Mouse (Mus musculus) heart, adult 2 months (tissue): ENCODE measurements around the gene Yy1. TPM values are rescaled to one million over a fixed set of nuclear protein-coding genes. Genes with fewer than 3 reads are reported as not detected.

Experiments
- DNase-seq, 2 experiments: peaks; one replicate each; pipeline ENCODE4 v3.0.0; 2021
- H3K27ac ChIP-seq: fragments of 200-600 bp; 2 replicates; pipeline ENCODE4 v1.8.1; 2022
- H3K27me3 ChIP-seq: fragments of 200-500 bp; 2 replicates; pipeline ENCODE4 v1.6.1; 2012; ENCODE audit warnings: mild to moderate bottlenecking, low read length, inconsistent platforms, mixed read lengths; ENCODE audit not compliant: control insufficient read depth, insufficient read depth
- H3K36me3 ChIP-seq: fragments of 200-500 bp; 2 replicates; pipeline ENCODE4 v1.6.1; 2012; ENCODE audit warnings: low read length, inconsistent platforms; ENCODE audit not compliant: control insufficient read depth, insufficient read depth
- H3K4me1 ChIP-seq: fragments of 200-500 bp; 2 replicates; pipeline ENCODE4 v1.6.1; 2011; ENCODE audit warnings: low read length; ENCODE audit not compliant: control insufficient read depth, insufficient read depth
- H3K4me3 ChIP-seq: fragments of 200-600 bp; 2 replicates; pipeline ENCODE4 v1.8.1; 2022
- H3K79me2 ChIP-seq: fragments of 200-500 bp; replicated peaks from 2 replicates; pipeline ENCODE4 v1.6.1; 2012; ENCODE audit warnings: mild to moderate bottlenecking, inconsistent platforms, low read length, moderate library complexity, mixed read lengths; ENCODE audit not compliant: control insufficient read depth, insufficient read depth
- H3K9ac ChIP-seq: fragments of 200-500 bp; 2 replicates; pipeline ENCODE4 v1.6.1; 2012; ENCODE audit warnings: low read depth, mild to moderate bottlenecking, control low read depth, inconsistent platforms, low read length, mixed read lengths
- CTCF ChIP-seq: fragments of 200-600 bp; IDR thresholded peaks from 2 replicates; pipeline ENCODE4 v1.8.1; 2022; ENCODE audit warnings: antibody characterized with exemption, mild to moderate bottlenecking, moderate library complexity
- EP300 ChIP-seq: fragments of 200-500 bp; IDR thresholded peaks from 2 replicates; pipeline ENCODE4 v1.6.1; 2011; ENCODE audit warnings: low read depth, low read length, control low read depth; ENCODE audit not compliant: insufficient read depth
- POLR2A ChIP-seq: fragments of 200-500 bp; IDR thresholded peaks from 2 replicates; pipeline ENCODE4 v1.6.1; 2011; ENCODE audit warnings: mild to moderate bottlenecking, low read depth, low read length, control low read depth; ENCODE audit not compliant: insufficient read depth
- WGBS: fragments of 180-500 bp; shearing (Covaris S2); methylation state at CpG from one replicate; pipeline ENCODE4 v1.1.7; 2018; 5-methylcytosine and 5-hydroxymethylcytosine counted together
- intact Hi-C: fragments of 180-260 bp; cut with DNase I; formaldehyde crosslinking; loops from one replicate; pipeline ENCODE4 v1.15.1; 2025
- polyA plus RNA-seq: library from polyadenylated mRNA; depleted of rRNA; stranded (reverse); fragments of >200 nt; gene quantifications from 2 replicates; pipeline ENCODE4 v1.2.3, GENCODE M21; 2012
- total RNA-seq, 2 experiments: library from RNA; stranded (reverse); gene quantifications; 2 replicates each; pipeline ENCODE4 v1.2.3; 2021

Yy1 gene
- total and polyA plus RNA-seq, 3 experiments: 7.1 to 38.8 (median 34.4) TPM

DNA sequence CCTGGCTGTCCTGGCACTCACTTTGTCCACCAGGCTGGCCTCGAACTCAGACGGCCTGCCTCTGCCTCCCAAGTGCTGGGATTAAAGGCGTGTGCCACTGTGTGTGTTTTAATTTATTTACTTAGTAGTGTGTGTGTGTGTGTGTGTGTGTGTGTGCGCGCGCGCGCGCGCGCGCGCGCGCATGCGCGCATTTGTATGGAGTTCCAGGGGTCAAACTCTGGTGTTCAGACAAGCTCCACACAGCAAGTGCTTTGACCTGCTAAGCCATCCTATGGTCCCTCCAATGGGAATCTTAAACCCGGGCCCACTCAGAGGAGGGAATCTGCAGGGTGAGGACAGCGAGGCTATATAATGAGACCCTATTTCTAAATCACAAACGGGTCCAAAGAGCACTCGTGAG, 37.6 kb upstream of the Yy1 start:
- TF ChIP-seq CTCF: no peak
- TF ChIP-seq EP300: no peak
- TF ChIP-seq POLR2A: no peak
- 84% methylated on average over 21 of the region's 21 CpGs for WGBS
- Histone ChIP-seq H3K27me3 (no peaks in the 10 kb centered on the region), H3K4me3 (no peak overlapping the region), H3K27ac (no peak overlapping the region), H3K9ac (no peak overlapping the region), H3K4me1 (peaks cover 1% of the 10 kb centered on the region; the same call in 1 of the 2 replicates), H3K79me2 (no peaks in the 10 kb centered on the region), H3K36me3 (no peaks in the 10 kb centered on the region)
- intact Hi-C loops: loop anchor here (5.0 kb wide), 3 partner anchors 53 to 137 kb away; partner anchors contain the start of genes Degs2, Wars and Wdr25
- DNase-seq: no peak

DNA sequence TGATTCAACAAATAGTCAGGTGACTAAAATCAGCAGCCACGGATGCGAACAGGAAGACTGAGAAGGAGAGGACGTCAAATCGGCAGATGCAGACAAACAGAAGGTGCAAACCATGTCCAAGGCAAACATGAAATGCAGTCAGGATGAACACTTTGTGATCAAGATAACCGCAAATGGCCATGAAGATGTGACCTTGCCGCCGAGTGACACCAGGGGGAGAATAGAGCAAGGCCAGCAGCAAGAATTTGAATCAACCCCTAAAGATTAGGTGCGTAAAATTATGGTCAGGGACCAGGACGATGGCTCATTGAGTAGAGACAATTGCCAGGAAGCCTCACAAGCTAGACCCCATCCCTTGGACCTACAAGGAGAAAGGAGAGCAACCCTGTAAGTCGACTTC, 36.2 kb upstream of the Yy1 start:
- no peak overlapping the region for H3K4me3 ChIP-seq
- TF ChIP-seq EP300: no peak
- TF ChIP-seq CTCF: no peak
- TF ChIP-seq POLR2A: no peak
- no peak for DNase-seq
- intact Hi-C loops: loop anchor here (5.0 kb wide), 3 partner anchors 54 to 136 kb away; partner anchors contain the start of genes Degs2, Wars and Wdr25
- no peaks in the 10 kb centered on the region for H3K36me3 ChIP-seq
- no peak overlapping the region for H3K9ac ChIP-seq
- H3K27ac ChIP-seq: no peak overlapping the region
- H3K79me2 ChIP-seq: no peaks in the 10 kb centered on the region
- 87% methylated on average over 10 of the region's 10 CpGs for WGBS
- H3K27me3 ChIP-seq: no peaks in the 10 kb centered on the region
- H3K4me1 ChIP-seq: peaks cover 7% of the 10 kb centered on the region

DNA sequence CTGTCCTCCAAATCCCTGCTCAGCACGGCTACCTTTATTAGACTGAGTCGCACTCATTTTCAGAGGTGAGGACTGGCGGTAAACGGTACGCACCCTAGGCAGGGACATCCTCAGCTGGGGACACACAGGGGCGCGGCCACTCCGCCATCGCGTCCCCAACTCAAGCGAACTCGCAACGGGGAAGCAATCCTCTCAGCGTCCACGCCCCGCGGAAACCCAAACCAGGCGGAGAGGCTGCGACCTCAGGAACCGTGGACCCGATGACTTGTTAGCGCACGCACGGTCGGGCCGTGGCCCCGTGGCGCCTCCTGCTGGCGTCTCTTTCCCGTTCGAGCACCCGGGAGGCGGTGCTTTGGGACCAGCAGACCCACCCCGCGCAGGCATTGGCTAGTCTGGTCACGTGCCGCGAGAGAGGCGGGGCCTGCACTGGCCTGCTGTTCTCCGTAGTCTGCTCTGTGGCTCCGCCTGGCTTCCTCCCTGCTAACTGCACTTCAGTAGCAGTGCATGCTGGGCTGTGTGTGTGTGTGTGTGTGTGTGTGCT, 35.0 kb upstream of the Yy1 start:
- H3K36me3 ChIP-seq: no peaks in the 10 kb centered on the region
- peak overlapping the region; percentile 78 for H3K27ac ChIP-seq
- TF ChIP-seq POLR2A (peak; percentile 72), EP300 (peak; percentile 94; the same call in 1 of the 2 replicates), CTCF (peak; percentile 98; the same call in 1 of the 2 replicates)
- DNase-seq: peak; percentile 98
- WGBS: under 1% methylated on average over 41 of the region's 41 CpGs
- no peaks in the 10 kb centered on the region for H3K79me2 ChIP-seq
- H3K9ac ChIP-seq: peak overlapping the region; percentile 74
- peak overlapping the region; percentile 72 for H3K4me3 ChIP-seq
- H3K27me3 ChIP-seq: no peaks in the 10 kb centered on the region
- H3K4me1 ChIP-seq: peaks cover 7% of the 10 kb centered on the region
- intact Hi-C loops: loop anchor here (1.0 to 5.0 kb wide), 5 partner anchors 55 to 201 kb away; partner anchors contain the start of genes Degs2, Wars and Wdr25

DNA sequence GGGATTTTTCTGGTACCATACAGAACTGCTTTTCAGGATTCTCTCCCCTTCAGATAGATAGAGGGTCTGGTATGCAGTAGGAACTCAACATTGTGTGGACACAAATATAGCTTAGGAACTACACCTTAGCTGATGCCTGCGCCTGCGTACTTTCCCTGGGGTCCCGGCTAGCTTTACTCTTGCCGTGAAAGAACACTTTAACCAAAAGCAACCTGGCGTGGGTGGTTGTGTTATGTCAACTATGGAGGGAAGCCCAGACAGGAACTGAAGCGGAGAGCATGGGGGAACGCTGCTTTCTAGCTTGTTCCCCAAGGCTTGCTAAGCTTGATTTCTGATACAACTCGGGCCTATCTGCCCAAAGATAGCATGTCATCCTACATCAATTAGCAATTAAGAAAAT, 34.5 kb upstream of the Yy1 start:
- no peak for DNase-seq
- no peak for TF ChIP-seq EP300
- TF ChIP-seq POLR2A: no peak
- TF ChIP-seq CTCF: no peak

DNA sequence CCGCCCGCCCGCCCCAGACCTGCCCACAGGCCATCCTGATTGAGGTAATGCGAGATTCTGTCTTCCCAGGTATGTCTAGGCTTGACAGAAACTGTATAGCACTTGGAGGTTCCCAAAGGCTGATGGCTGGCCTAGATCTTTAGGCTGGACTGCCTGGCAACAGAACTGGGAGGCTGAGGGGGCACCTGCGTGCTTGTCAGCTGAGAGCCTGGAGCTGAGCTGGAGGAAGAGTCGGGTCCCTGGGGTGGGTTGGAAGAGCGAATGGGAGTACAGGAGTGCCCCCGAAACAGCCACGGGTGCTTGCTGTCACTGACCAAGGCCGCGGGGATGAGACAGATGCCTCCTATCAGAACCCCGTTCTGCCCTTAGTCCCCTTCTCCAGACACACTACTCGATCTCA, 34.1 kb upstream of the Yy1 start:
- Histone ChIP-seq H3K79me2 (no peaks in the 10 kb centered on the region), H3K27me3 (no peaks in the 10 kb centered on the region), H3K27ac (no peak overlapping the region), H3K4me3 (no peak overlapping the region), H3K9ac (no peak overlapping the region), H3K4me1 (peaks cover 10% of the 10 kb centered on the region), H3K36me3 (no peaks in the 10 kb centered on the region)
- no peak for DNase-seq
- intact Hi-C loops: loop anchor here (1.0 to 5.0 kb wide), 5 partner anchors 56 to 202 kb away; partner anchors contain the start of genes Degs2, Wars and Wdr25
- TF ChIP-seq EP300 (no peak), CTCF (no peak), POLR2A (no peak)
- 86% methylated on average over 13 of the region's 13 CpGs for WGBS

More for the DNA sequence above, 34.5 kb upstream of the Yy1 start:
- H3K4me3 ChIP-seq: no peak overlapping the region
- 57% methylated on average over 8 of the region's 8 CpGs for WGBS
- no peaks in the 10 kb centered on the region for H3K27me3 ChIP-seq
- H3K4me1 ChIP-seq: peaks cover 10% of the 10 kb centered on the region
- H3K36me3 ChIP-seq: no peaks in the 10 kb centered on the region
- no peak overlapping the region for H3K9ac ChIP-seq
- no peaks in the 10 kb centered on the region for H3K79me2 ChIP-seq
- intact Hi-C loops: loop anchor here (1.0 to 5.0 kb wide), 5 partner anchors 56 to 201 kb away; partner anchors contain the start of genes Degs2, Wars and Wdr25
- H3K27ac ChIP-seq: no peak overlapping the region

DNA sequence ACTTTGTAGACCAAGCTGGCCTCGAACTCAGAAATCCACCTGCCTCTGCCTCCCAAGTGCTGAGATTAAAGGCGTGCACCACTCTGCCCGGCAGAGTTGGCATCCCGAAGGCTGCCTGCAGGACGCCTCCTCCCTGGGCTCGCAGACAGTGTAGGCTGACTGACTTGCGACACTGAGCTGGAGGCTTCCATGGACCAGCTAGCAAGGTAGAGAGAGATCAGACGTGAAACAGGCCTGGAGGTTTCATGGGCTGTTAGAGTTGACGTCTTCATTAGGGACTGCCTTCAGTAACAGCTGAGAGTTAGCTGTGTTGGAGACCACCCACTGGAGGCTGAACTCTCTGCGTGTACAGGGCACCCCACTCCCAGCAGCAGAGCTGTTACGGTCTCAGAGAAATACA, 33.5 kb upstream of the Yy1 start:
- 89% methylated on average over 11 of the region's 11 CpGs for WGBS
- Histone ChIP-seq H3K4me1 (peaks cover 10% of the 10 kb centered on the region), H3K27me3 (no peaks in the 10 kb centered on the region), H3K27ac (no peak overlapping the region), H3K9ac (no peak overlapping the region), H3K4me3 (no peak overlapping the region), H3K36me3 (no peaks in the 10 kb centered on the region), H3K79me2 (no peaks in the 10 kb centered on the region)
- no peak for DNase-seq
- no peak for TF ChIP-seq CTCF
- TF ChIP-seq EP300: no peak
- no peak for TF ChIP-seq POLR2A
- intact Hi-C loops: loop anchor here (2.0 to 5.0 kb wide), 4 partner anchors 57 to 202 kb away; partner anchors contain the start of genes Degs2, Wars and Wdr25
